Mouse (Mus musculus) hindbrain, embryonic 12.5 days (tissue): ENCODE results near the gene Ciita. TPM values are rescaled to one million over a fixed set of nuclear protein-coding genes. Genes with fewer than 3 reads are reported as not detected.

ENCODE experiments used
- ATAC-seq: fragments of 200-750 bp; cut with Nextera tagmentation; 2 replicates; pipeline ENCODE4 v1.8.0; 2017; ENCODE audit warnings: moderate TSS enrichment; ENCODE audit not compliant: low FRiP score
- H3K27ac ChIP-seq: fragments of 300-500 bp; sonication (generic); 2 replicates; pipeline ENCODE4 v1.5.1; 2016; ENCODE audit warnings: mild to moderate bottlenecking
- H3K27me3 ChIP-seq: fragments of 300-500 bp; sonication (generic); 2 replicates; pipeline ENCODE4 v1.6.1; 2016; ENCODE audit warnings: mild to moderate bottlenecking
- H3K36me3 ChIP-seq: fragments of 300-500 bp; sonication (generic); 2 replicates; pipeline ENCODE4 v1.6.1; 2016; ENCODE audit warnings: mild to moderate bottlenecking
- H3K4me1 ChIP-seq: fragments of 300-500 bp; sonication (generic); 2 replicates; pipeline ENCODE4 v1.6.1; 2016
- H3K4me2 ChIP-seq: fragments of 300-500 bp; sonication (generic); replicated peaks from 2 replicates; pipeline ENCODE4 v1.6.1; 2016; ENCODE audit warnings: mild to moderate bottlenecking
- H3K4me3 ChIP-seq: fragments of 300-500 bp; sonication (generic); 2 replicates; pipeline ENCODE4 v1.5.1; 2016; ENCODE audit warnings: mild to moderate bottlenecking
- H3K9ac ChIP-seq: fragments of 300-500 bp; sonication (generic); 2 replicates; pipeline ENCODE4 v1.6.1; 2016; ENCODE audit warnings: mild to moderate bottlenecking, moderate library complexity
- H3K9me3 ChIP-seq: fragments of 300-500 bp; sonication (generic); replicated peaks from 2 replicates; pipeline ENCODE4 v1.6.1; 2016; ENCODE audit warnings: mild to moderate bottlenecking
- WGBS: fragments of 180-500 bp; shearing (Covaris S2); methylation state at CpG from one replicate; pipeline ENCODE4 v1.1.7; 2016; 5-methylcytosine and 5-hydroxymethylcytosine counted together
- polyA plus RNA-seq: library from polyadenylated mRNA; unstranded; fragments of >200 nt; fragmentation: Nextera tagmentation; extraction: Ambion mirVana; gene quantifications from 2 replicates; pipeline ENCODE4 v1.2.1, GENCODE M21; 2016

The Ciita gene
- polyA plus RNA-seq, 1 experiment from 2014 or later, result 0.37 TPM

DNA sequence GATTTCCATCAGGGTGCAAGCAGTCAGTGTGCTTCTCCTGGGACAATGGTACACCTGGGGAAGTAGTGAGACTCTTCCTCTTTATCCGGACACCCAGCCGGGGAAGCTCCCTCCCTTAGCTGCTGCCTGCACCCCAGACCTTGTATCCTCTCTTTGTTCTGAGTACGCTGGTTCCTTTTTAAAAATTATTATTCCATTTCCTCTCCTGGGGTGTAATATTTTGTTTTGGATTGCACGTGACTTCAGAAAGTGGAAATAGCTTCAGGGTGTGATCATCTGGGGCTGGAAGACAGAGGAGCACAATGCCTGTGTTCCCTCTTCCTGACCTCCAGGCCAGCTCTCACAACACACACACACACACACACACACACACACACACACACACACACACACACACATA lies 2.5 kb downstream of the Ciita start:
- H3K36me3 ChIP-seq, result no peaks in the 10 kb centered on the region
- no peak for ATAC-seq
- no peak overlapping the region for H3K4me3 ChIP-seq
- H3K9ac ChIP-seq, result no peak overlapping the region
- no peaks in the 10 kb centered on the region for H3K4me1 ChIP-seq
- 68% methylated on average over 4 of the region's 4 CpGs for WGBS
- H3K9me3 ChIP-seq, result no peaks in the 10 kb centered on the region
- no peak overlapping the region for H3K4me2 ChIP-seq
- no peaks in the 10 kb centered on the region for H3K27me3 ChIP-seq
- H3K27ac ChIP-seq, result no peak overlapping the region

DNA sequence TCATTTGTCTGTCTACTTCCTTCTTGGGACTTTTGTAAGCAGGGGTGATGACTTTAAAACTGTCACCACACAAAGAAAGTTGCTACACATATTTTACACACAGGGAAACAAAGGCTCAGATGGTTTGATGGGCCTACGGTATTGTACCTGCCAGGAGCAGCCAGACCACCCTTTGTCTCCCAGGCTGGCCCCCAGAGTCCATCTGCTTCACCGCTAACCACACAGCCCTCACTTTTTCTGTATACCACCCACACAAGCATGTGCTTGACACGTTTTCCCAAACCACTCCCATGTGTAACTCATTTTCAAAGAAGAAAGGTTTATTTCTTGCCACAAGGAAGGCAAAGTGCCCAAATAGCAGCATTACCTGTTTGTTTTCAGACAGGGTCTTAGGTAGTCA lies 7.1 kb downstream of the Ciita start:
- Histone ChIP-seq H3K4me3 (no peak overlapping the region), H3K9ac (no peak overlapping the region)
- 73% methylated on average over 3 of the region's 3 CpGs for WGBS

DNA sequence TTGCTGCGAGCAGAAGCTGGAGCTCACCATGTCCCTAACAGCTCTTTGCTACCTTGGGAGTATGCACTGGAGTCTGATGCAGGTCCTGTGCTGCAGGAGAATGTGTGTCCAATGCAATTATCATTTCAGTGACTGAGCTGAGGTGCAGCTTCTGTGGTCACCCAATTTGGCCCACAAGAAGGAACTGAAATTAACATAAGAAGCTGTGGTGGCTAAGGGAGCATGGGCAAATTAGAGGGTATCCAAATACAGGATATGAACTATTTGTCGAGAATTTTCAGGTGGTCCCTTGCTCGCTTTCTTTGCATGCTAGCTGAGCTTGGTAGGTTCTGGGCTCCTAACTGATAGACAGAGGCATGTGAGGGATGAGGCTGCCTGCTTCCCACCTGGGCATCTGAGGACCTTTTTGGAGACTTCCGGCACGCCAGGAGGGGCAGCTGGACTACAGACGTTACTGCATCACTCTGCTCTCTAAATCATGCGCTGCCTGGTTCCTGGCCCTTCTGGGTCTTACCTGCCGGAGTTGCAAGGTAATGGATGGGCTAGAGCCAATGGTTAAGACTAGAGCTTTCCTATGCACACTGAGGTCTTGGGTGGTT lies 8.1 kb downstream of the Ciita start:
- no peak overlapping the region for H3K27ac ChIP-seq
- no peak for ATAC-seq
- H3K4me3 ChIP-seq, result no peak overlapping the region
- no peak overlapping the region for H3K4me2 ChIP-seq
- peaks cover 6% of the 10 kb centered on the region for H3K4me1 ChIP-seq
- H3K9ac ChIP-seq, result no peak overlapping the region
- no peaks in the 10 kb centered on the region for H3K36me3 ChIP-seq
- WGBS, result 82% methylated on average over 8 of the region's 8 CpGs
- H3K27me3 ChIP-seq, result peaks cover 8% of the 10 kb centered on the region; the same call in 1 of the 2 replicates
- H3K9me3 ChIP-seq, result no peaks in the 10 kb centered on the region

More for the DNA sequence above, 7.1 kb downstream of the Ciita start:
- H3K27ac ChIP-seq, result no peak overlapping the region
- no peaks in the 10 kb centered on the region for H3K36me3 ChIP-seq
- H3K4me1 ChIP-seq, result peaks cover 6% of the 10 kb centered on the region
- no peaks in the 10 kb centered on the region for H3K9me3 ChIP-seq
- ATAC-seq, result no peak
- no peak overlapping the region for H3K4me2 ChIP-seq
- peaks cover 8% of the 10 kb centered on the region; the same call in 1 of the 2 replicates for H3K27me3 ChIP-seq

DNA sequence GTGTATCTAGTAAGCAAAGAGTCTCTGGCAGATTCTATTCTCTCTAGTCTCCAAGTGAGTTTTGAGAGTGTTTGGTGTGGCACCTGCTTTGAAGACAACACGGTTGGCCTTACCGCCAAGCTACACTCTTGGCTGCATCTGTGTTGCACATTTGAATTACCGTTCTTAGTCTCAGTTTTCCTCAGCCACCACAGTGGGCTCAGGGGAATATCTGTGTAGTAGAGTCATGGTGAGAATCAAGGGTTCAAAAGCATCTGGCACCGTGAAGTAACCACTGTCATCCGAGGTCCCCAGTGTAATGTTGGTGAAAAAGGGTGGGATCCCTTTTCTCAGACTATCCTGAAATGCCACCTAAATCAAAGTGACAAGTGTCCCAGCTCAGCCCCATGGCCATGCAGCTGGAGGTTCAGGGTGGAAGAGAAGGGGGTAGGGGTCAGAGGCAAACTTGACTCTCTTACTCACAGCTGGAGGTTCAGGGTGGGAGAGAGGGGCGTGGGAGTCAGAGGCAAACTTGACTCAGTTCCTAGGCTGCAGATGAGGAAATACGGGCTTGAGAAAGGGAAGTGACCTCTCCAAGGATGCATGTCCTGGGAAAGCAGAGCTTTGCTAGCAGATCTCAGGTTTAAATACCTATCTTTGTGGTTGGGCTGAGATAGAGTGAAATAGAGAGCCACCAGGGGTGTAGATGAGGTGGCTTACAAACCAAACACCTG lies 9.1 kb downstream of the Ciita start:
- Histone ChIP-seq H3K27me3 (peaks cover 8% of the 10 kb centered on the region; the same call in 1 of the 2 replicates), H3K4me2 (no peak overlapping the region; the same call in 1 of the 2 replicates), H3K4me3 (no peak overlapping the region), H3K36me3 (no peaks in the 10 kb centered on the region), H3K27ac (no peak overlapping the region), H3K4me1 (peaks cover 6% of the 10 kb centered on the region), H3K9me3 (no peaks in the 10 kb centered on the region), H3K9ac (no peak overlapping the region)
- 83% methylated on average over 7 of the region's 7 CpGs for WGBS
- no peak for ATAC-seq

DNA sequence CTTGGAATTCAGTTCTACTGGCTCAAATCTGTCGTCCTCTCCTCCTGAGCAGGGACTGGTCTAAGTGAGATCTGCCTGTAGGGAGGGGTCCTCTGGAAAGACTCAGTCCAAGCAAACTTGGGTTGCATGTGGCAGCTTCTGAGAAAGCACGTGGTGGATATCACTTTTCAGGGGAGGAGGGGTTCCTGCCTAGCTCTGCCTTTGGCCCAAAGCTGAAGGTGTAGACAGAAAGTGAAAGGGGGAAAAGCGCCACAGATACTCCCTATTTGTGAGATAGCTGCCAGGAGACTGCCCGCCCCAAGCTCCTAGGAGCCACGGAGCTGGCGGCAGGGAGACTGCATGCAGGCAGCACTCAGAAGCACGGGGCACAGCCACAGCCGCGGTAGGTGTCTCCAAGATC lies 9.6 kb downstream of the Ciita start:
- Histone ChIP-seq H3K27me3 (peaks cover 8% of the 10 kb centered on the region; the same call in 1 of the 2 replicates), H3K27ac (no peak overlapping the region), H3K4me1 (peaks cover 6% of the 10 kb centered on the region), H3K9me3 (no peaks in the 10 kb centered on the region), H3K9ac (no peak overlapping the region), H3K4me2 (peak overlapping the region; percentile 42), H3K36me3 (no peaks in the 10 kb centered on the region), H3K4me3 (no peak overlapping the region)
- ATAC-seq, result no peak
- 15% methylated on average over 9 of the region's 9 CpGs for WGBS

DNA sequence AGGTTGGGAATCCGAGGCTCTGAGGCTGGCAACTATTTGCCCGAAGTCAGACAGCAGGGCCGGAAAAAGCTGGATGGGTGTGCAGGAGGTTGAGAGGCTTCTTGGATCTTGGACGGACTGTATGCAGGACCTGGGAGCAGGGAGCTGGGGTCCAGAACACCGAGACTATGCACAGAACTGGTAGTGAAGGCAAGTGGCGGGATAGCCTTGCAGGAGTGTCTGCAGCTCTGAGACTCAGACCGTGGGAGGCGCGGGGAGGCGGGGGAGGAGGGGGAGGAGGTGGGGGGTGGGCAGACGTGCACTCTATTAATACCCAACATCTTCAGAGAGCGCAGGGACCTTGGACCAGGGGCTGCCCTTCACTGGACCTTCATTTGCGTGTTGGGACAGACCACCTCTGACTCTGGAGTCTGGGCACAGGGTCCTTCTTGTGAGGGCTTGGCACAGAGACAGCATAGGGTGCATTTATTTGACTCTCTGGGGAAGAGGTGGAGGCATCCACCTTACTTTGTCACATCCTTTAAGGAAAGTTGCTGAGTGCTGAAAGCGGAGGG lies 10.1 kb downstream of the Ciita start:
- Histone ChIP-seq H3K9me3 (no peaks in the 10 kb centered on the region), H3K36me3 (no peaks in the 10 kb centered on the region), H3K9ac (no peak overlapping the region), H3K4me3 (no peak overlapping the region), H3K4me1 (peaks cover 6% of the 10 kb centered on the region), H3K4me2 (peak overlapping the region; percentile 42), H3K27me3 (peaks cover 8% of the 10 kb centered on the region; the same call in 1 of the 2 replicates), H3K27ac (no peak overlapping the region)
- ATAC-seq, result no peak
- WGBS, result 31% methylated on average over 9 of the region's 14 CpGs

DNA sequence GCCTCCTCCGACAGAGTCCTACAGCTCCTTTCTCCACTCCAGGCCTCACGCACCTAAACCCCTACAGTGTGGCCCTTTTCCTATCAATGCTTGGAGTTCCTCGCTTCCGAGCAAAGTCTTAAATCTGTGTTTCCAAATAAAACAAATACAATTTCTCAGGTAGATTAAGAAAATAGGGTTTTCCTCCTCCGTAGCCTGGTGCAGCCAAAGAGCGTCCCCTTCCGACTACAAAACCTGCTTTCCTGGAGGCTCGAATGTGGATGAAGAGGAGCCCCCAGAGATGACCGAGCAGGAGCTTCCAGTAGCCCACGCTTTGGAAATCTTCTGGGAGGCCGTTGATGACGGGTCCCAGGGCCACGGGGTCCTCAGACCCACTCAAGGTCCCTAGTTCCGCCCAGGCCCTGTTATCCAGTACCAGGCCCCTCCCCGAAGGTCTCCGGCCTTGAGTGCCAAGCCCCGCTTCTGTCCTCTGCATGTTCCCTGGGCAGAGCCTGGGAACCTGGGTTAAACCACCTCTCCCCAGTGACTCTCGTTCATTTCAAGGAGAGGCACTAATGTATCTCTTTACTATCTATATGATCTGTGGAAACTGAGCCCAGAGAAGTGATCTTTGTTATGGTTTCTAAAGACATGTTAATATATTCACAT lies 10.8 kb downstream of the Ciita start:
- Histone ChIP-seq H3K4me1 (peaks cover 6% of the 10 kb centered on the region), H3K36me3 (no peaks in the 10 kb centered on the region), H3K27me3 (peaks cover 8% of the 10 kb centered on the region; the same call in 1 of the 2 replicates), H3K27ac (no peak overlapping the region), H3K4me2 (no peak overlapping the region), H3K4me3 (no peak overlapping the region), H3K9me3 (no peaks in the 10 kb centered on the region), H3K9ac (no peak overlapping the region)
- WGBS, result 86% methylated on average over 18 of the region's 18 CpGs
- no peak for ATAC-seq

DNA sequence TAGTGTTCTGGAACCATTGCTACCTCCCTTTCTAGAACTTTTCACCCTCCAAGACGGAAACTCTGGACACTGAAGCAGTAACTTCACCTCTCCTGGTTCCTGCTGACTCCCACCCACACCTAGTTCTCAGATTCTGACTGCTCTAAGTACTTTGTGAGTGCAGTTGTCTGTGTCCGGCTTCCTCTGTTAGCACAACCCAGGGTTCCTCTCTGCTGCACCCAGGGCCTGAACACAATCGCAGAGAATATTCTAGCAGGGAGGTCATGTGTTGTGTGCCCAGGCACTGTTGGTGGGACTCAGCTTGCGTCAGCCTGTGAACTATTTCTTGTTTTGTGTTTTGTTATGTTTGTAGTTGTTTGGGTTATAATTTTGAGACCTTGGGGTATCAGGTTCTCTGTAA lies 11.9 kb downstream of the Ciita start:
- Histone ChIP-seq H3K4me1 (peaks cover 6% of the 10 kb centered on the region), H3K4me2 (no peak overlapping the region), H3K4me3 (no peak overlapping the region), H3K9me3 (no peaks in the 10 kb centered on the region), H3K27me3 (peaks cover 8% of the 10 kb centered on the region; the same call in 1 of the 2 replicates), H3K36me3 (no peaks in the 10 kb centered on the region), H3K27ac (no peak overlapping the region), H3K9ac (no peak overlapping the region)
- no peak for ATAC-seq
- WGBS, result 88% methylated on average over 4 of the region's 4 CpGs

DNA sequence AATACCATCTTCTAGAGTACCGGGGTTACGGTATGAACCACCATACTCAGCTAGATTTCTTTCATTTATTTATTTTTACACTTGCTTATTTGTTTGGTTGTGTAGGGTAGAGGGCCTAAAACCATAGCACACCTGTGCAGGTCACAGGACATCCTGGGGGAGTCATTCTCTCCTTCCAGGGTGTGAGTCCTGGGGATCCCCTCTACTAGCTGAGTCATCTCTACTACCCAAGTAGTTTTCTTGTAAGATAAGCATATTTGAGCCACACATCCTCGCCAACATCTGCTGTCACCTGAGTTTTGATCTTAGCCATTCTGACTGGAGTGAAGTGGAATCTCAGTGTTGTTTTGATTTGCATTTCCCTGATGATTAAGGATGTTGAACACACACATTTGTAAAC lies 12.7 kb downstream of the Ciita start:
- H3K9ac ChIP-seq, result no peak overlapping the region
- H3K36me3 ChIP-seq, result no peaks in the 10 kb centered on the region
- no peak overlapping the region for H3K4me2 ChIP-seq
- no peak for ATAC-seq
- H3K27me3 ChIP-seq, result peaks cover 8% of the 10 kb centered on the region; the same call in 1 of the 2 replicates
- H3K4me1 ChIP-seq, result peaks cover 6% of the 10 kb centered on the region
- H3K4me3 ChIP-seq, result no peak overlapping the region
- WGBS, result 79% methylated on average over 3 of the region's 3 CpGs
- no peak overlapping the region for H3K27ac ChIP-seq
- no peaks in the 10 kb centered on the region for H3K9me3 ChIP-seq

DNA sequence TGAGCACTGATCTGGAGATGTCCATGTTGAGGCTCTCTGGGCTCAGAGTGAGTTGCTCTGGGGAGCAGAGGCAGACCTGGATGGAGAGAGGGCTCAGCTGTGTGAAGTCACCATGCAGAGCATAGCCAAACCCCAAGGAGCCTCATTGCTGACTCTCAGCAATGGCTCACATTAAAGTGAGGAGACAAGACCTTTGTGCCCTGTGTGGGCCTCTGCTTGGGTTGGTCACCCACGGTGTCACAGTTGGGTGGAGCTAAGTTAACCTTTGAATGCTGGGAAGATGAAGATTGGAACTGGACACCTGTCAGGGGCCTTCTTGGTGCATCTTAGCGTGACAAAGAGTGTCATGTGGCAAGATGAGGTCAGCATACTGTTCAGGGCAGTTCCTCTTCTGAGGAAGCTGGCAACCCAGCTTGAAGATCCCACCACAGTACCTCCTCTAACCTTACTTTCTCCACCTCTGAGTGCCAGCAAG lies 16.0 kb downstream of the Ciita start:
- no peaks in the 10 kb centered on the region for H3K9me3 ChIP-seq

DNA sequence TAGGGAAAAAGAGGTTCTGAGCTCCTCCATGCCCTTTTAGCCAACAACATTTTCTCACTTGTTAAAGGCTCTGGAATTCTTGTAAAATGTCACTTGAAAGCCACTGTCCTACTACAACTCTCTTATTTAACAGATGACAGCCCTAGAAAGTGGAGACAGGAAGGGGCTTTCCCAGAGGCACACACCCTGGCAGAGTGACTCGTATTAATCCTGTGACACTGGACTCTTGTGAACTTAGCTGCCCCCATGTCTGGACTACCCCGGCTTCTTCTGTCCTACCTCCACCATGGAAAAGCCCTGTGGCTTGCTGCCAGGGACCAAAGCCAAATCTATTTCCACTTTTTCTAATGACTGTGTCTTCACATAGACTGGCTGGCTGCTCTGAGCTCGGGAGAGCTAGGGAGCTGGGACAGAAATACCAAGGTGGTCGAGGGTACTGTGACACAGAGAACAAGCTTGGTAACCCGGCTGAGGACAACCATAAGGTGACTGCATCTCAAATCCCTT lies 18.3 kb downstream of the Ciita start:
- Histone ChIP-seq H3K4me1 (no peaks in the 10 kb centered on the region), H3K27ac (no peak overlapping the region), H3K36me3 (no peaks in the 10 kb centered on the region), H3K4me3 (no peak overlapping the region), H3K4me2 (no peak overlapping the region), H3K9ac (no peak overlapping the region), H3K27me3 (0 out of 2 replicates have a peak, but pooled peaks cover 3% of the 10 kb centered on the region), H3K9me3 (no peaks in the 10 kb centered on the region)
- WGBS, result 81% methylated on average over 5 of the region's 5 CpGs
- no peak for ATAC-seq

More for the DNA sequence above, 16.0 kb downstream of the Ciita start:
- Histone ChIP-seq H3K27ac (no peak overlapping the region), H3K9ac (no peak overlapping the region), H3K4me2 (no peak overlapping the region), H3K36me3 (no peaks in the 10 kb centered on the region), H3K4me3 (no peak overlapping the region), H3K27me3 (no peaks in the 10 kb centered on the region), H3K4me1 (no peaks in the 10 kb centered on the region)
- 75% methylated on average over 2 of the region's 2 CpGs for WGBS
- ATAC-seq, result no peak

DNA sequence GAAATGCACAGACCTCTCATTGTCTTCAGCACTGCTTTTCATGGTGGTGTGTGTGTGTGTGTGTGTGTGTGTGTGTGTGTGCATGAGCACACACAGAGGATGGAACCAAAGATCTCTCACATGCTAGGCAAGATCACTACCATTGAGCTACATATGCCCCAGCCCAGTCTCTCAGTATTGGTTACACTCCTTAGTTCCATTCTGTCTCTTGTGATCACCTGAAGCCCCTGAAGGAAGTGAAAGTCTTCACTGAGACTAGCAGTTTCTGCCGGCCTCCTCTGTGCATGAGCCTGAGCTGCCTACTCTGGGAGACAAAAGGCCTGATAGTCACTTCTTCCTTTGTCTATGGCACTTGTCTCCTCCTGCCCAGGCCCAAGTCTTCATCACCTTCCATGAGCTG lies 19.3 kb downstream of the Ciita start:
- Histone ChIP-seq H3K4me3 (no peak overlapping the region), H3K36me3 (no peaks in the 10 kb centered on the region), H3K9me3 (no peaks in the 10 kb centered on the region), H3K9ac (no peak overlapping the region), H3K27ac (no peak overlapping the region), H3K4me1 (no peaks in the 10 kb centered on the region), H3K4me2 (no peak overlapping the region), H3K27me3 (0 out of 2 replicates have a peak, but pooled peaks cover 3% of the 10 kb centered on the region)
- 35% methylated on average over 1 of the region's 1 CpGs for WGBS
- no peak for ATAC-seq
